Mouse (Mus musculus): Measurements from ENCODE around the gene Fam50a.

Fam50a gene

DNA sequence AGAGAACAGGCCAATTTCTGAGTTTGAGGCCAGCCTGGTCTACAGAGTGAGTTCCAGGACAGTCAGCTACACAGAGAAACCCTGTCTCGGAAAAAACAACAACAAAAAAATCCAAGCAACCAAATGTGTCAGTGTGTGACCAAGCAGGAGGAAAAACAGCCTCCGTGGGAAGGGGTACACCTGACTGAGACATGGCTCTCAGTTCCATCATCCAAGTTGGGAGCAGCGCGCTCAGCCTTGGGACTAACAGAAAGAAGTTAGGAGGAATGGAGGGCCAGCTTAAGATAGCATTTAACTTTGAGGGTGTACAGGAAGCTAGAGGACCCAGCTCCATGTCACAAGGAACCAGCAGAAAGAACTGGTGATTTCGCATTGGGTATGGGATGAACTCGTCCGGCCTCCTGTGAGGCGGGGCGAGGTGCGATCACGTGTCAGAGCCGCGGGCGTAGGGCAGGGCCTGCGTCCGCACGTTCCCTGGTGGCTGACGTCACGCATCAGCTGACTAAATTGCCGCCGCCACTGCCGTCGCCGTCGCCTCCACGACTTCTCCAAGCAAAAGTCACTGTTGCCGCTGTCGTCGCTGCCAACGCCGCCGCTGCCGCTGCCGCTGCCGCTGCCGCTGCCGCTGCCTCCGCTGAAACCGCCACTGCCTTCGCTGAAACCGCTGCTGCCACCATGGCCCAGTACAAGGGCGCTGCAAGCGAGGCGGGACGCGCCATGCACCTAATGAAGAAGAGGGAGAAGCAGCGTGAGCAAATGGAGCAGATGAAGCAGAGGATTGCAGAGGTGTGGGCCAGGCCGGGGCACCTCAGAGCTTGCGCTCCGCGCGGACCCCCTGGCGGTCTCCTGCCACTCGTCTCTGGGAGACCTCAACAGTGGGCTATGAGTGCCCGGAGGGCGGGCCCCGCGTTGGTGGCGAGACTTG is at the start of gene Fam50a:
Gene Fam50a (plus strand): TSS at position 494 of the 925 bp plus-strand sequence.
- peak; percentile 86 for DNase-seq

DNA sequence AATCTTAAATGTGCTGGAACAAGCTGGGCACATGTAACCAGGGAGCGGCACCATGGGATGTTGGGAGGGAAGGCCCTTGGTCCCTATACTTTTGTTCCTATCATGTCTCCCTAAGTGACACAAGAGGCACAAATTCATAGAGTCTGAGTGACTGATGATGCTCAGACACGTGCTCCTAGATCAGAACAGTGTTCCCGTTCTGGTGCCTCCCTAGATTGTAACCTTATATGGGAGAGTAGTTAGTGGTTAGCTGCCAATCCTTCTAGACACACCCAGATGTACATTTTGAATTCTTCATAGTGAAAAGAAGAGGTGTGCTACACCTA is 43.1 kb upstream of the Fam50a start:
- no peak for DNase-seq

DNA sequence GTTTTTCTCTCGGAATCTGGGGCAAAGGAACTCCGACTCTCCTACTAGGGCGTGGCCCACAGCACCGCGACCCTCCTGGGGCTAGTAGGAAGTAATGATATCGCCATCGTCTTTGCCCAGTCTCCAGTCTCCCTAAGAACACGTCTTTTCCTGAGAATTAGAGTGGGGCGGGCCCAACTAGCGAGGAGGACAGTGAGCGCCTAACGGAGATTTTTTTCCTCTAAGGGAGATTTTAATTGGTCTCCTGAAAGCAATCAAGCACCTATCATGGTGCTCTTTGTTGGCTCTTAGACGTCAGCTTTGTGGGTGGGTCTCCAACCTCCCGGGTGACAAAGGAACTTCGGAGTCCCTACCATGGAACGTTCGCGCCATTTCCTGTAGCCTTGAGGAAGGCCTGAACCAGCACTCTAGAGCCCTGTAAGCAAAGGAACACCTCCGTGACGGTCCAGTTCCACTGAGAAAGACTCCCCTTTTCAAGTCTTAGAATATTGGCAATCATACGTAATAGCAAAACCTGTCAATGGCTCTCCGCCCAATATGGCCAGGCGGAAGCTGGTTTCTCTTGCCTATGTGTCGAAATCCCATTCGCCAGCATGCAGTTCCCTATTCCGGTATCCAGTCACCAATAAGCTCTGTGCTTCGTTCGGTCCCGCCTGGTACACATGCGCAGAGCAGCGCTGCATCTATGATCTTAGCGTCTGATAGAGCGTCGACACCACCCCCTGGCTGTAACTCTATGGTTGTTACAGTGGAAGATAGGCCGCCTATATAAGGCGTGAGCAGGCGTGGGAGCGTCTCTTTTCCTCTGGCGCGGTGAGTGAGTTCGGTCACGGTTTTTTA is 42.6 kb upstream of the Fam50a start, which contains the start of gene Rpl10:
Gene Rpl10 (plus strand): TSS at position 751 of the 840 bp plus-strand sequence.
- peak; percentile 89 for DNase-seq

DNA sequence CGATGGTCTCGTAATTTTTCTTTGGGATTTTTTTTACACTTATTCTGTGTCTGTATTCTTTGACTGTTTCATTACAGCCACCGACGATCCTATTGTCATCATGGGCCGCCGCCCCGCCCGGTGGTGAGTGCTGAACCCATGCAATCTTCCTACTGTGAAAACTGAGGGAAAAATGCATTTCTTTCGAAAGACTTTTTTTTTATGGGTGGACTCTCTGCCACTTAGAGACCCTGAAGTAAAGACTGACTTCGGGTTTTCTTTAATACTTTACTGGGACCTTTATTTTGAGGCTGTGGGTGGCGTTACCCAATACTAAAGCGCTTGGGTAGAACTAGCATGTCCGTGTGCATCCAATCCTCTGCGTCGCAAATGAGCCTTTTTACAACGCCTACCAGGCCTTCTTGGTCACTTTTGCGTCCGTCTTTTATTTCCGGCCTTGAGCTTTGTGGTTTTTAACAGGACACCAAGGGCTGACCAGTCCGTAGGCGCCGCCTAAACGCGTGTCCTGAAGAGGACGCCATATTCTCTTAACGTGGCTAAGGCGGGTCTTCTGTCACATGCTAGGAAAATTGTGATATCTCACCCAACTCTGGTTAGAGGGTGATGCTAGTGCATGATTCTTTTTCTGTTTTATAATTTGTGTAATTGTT is 41.8 kb upstream of the Fam50a start:
- DNase-seq, result peak; percentile 17

DNA sequence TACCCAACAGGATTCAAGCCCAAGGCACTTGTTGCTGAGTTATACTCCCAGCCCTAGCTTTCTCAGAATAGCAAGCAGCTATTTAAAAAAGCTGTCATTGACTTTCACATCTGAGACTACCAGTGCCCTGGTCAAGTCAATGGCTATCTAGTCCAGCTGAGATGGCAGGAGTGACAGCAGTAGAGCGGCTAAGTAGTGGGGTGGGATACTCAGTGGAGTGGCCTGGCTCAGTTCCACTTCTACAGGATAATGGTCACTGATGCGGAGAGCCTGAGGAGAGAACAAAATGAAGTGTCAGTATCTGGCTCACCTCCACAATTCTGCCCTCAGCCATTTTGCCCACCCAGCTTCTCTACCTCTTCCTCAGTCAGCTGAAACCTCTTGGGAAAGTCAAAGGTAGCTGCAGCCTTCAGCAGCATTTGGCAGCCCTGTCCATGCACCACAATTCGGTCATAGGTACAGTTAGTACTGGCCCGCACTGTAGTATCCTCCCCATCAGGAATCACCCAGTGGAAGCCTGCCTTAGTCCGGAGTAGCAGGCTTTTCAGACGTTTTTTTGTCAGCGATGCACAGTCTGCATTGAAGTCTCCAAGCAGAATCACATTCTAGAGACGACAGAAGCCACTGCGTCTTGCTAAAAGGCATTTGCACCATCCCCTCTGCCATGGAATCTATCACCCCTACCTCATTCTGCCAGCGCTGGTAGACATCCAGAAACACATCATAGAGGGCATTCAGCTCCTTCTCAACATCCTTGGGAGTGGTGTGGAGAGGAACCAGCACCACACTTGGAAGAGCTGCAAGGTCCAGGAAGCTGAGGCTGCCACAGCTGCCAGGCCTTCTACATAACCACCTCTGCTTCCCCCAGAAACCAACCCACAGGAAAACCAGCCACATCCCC is 39.2 kb upstream of the Fam50a start:
- no peak for DNase-seq

DNA sequence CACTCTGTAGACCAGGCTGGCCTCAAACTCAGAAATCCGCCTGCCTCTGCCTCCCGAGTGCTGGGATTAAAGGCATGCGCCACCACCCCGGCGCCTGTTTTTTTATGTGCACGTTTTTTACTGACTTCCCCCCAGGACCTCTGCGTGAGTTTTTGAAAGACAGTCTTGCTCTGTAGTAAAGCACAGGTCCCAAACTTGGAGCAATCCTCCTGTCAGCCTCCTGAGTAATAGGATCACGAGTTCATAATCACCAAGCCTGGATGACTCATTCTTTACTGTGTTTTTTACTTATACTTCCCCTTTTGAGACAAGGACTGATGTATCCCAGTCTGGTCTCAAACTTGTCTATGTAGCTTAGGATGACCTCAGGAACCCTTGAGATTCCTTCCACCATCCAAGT is 34.9 kb upstream of the Fam50a start:
- DNase-seq, result no peak

DNA sequence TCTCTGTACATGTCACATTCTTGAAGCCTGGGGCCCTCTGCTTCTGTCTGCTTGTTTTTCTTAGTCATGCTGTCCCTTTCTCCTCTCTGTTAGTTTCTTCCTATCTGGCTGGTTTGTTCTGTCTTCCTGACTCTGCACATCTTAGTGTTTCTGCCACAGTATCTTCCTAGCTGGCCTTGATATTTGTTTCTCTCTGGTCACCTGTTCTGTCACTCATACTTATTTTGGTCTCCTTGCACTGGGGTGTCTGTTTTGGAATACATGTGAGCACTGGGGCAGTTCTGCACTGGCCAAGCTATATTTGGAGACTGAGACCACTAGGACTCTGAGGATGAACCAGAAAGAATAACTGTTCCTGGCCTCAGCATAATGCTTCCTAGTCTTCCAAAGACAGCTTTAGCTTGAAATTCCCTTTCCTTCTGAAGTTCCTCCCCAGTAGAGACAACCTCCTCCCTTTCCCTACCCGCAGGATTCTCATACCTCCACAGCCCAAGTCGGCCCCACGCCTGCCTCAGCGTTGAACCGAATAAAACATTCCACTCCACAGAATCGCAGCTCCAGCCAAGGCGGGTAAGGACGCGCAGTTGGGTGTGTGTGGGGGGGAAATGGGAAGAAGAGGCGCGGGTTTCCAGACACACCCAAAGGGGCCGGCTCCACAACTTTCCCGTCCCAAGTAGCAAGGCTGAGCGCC is 31.6 kb upstream of the Fam50a start:
- no peak for DNase-seq

DNA sequence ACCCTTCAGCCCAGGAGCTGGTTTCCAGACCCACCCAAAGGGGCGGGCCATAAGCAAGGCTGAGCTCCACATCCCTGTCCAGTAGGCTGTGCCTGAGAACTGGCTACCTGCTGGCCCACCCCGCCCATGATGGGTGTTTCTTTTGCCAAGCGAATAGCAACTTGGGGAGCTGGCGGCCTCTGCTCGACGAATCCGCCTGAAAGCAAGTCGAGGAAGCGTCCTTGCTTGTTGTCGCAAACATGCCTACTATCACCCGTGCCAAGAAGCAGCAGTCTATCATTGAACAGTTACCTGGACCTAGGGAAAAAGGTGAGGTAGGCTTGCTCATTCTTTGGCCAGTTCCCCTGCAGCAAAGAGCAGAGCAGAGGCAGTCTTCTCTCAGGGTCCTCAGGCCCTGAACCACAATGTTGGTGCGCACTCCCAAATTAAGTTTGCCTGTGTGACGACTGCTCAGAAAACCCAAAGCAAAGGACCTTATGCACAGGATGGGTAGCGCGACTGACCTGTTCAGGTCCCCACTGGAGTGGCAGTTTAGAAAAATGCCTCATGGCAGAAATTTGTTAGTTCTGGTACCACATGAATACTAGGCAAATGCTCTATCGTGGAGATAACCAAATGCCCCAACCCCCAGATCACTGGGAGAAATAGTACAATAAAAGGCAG is 31.0 kb upstream of the Fam50a start, which contains the start of the genes Taz and Dnase1l1:
Gene Taz (plus strand): TSS at position 181 of the 663 bp plus-strand sequence.
Gene Dnase1l1 (minus strand): TSS at position 606 of the 663 bp plus-strand sequence.
- DNase-seq, result peak; percentile 80

DNA sequence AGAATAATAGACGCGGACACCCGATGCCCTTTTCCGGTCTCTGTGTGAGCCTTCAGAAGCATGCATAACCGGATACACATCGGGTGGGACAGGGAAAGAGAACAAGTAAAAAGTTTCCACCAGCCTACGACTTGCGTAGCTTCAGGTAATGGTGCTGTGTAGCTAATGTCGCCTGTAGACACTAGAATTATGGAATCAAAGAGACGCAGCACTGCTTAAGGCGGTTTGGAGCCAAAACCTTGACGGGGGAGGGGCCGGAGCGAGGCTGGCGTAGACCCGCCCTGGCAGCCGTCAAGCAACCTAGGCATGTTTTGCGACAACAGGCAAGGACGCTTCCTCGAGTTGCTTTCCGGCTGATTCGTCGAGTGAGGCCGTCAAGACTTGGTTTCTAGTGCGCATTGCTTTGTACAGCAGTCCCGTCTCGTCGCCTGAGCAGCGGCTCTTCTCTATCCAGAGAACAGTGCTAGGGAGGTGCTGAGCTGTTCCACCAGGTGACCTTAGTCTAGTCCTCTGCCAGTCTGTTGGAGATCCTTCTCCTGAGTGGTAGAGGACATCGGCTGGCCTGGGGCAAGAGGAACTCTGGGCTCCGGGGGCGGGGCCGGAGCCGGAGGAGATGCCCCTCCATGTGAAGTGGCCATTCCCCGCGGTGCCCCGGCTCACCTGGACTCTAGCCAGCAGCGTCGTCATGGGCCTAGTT is 30.3 kb upstream of the Fam50a start:
- DNase-seq, result peak; percentile 86

DNA sequence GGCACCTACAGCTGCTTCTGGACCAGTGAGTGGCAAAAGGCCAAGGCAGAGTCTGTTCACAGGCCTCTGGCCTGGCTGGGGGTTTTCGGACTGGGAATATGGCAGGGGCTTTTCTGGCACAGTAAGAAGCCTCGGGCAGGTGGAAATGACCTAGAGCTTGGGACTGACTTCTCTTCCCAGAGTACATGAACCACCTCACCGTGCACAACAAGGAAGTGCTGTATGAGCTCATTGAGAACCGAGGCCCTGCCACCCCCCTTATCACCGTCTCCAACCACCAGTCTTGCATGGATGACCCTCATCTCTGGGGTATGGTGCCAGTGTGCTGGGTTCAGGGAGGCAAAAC is 29.8 kb upstream of the Fam50a start:
- DNase-seq, result no peak

DNA sequence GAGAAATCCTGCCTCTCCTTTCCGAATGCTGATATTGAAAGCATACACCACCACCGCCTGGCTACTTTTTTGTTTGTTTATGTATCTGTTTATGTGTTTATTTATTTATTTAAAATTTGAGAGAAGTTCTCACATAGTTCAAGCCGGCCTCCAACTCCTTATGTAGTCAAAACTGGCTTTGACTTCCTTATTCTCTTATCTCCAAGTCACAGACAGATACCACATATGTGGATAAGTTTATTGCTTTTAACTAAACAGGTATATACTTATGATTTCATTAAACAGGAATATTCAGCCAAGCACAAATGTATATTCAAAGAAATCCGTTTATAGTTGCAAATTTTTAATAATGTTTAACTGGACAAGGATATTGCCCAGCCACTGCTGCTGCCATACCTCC is 19.4 kb upstream of the Fam50a start:
- DNase-seq, result no peak

DNA sequence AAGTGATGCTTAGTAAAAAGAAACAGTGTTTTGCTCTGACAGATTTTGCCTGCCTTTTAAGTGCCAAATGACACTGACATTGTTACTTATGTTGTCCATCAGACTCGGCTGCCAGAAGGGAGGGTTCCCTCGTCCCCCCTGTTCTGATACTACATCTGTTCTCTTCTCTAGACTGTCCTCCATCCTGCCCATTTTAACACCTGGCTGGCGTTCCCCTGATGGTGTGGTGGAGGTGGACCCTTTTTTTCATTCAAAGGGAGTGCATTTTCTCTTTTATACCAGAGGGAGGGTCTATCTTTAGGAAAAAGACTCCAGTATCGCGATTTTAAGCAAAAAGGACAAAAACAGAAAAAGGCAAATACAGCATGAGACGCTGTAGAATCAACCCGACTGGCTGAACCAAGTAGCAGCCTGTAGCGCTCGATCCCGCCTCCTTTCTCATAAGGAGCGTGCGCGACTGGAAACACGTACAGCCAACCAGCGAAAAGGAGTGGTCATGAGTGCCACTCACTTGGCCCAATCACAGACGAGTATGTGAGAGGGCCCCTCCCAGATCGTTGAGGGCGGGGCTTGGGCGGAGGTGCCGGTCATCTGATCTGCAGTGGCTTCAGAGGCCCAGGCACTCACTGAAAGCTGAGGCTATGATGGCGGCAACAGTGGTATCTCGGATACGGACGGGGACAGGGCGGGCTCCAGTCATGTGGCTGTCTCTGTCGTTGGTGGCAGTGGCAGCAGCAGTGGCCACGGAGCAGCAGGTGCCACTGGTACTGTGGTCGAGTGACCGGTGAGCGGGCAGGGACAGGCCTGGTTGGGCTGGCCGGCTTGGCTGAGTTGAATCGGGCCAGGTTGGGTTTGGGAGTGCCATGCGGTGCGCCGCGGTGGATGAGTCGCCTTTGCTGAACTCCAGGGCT is 16.0 kb upstream of the Fam50a start, which contains the start of gene Atp6ap1:
Gene Atp6ap1 (plus strand): TSS at position 560 of the 911 bp plus-strand sequence.
- peak; percentile 94 for DNase-seq

DNA sequence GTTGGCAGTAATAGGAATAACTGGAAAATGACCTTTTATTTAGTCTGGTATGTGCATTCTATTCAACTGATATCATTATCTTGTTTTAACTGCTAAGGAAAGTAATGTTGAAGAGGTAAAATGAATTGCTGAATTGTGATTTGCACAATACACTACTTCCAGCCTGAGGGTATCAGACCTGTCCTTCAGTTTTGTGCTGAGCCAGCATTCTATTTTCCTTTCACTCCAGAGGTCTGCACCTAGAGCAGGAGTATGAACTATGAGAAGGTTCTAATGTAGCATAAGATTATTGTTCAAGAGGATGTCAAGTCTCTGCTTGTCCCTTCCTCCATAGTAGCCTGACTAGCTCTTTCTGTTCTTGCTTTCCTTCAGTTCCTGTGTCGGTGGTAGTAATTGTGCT is 14.5 kb upstream of the Fam50a start:
- no peak for DNase-seq

DNA sequence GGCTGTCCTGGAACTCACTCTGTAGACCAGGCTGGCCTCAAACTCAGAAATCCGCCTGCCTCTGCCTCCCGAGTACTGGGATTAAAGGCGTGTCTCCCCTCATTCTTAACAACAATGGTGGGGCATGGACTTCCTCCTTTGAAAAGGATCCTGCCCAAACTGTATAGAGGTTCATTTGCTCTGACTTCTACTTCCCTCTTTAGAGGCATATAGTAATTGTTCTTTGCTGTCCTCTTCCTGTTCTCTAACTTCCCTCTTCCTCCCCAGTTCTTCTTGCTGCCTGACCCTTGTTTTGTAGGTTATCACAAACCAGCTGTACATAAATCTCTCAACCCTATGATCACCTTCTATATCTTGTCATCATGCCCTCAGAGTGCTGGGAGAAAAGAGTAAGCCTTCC is 13.1 kb upstream of the Fam50a start:
- DNase-seq, result no peak

DNA sequence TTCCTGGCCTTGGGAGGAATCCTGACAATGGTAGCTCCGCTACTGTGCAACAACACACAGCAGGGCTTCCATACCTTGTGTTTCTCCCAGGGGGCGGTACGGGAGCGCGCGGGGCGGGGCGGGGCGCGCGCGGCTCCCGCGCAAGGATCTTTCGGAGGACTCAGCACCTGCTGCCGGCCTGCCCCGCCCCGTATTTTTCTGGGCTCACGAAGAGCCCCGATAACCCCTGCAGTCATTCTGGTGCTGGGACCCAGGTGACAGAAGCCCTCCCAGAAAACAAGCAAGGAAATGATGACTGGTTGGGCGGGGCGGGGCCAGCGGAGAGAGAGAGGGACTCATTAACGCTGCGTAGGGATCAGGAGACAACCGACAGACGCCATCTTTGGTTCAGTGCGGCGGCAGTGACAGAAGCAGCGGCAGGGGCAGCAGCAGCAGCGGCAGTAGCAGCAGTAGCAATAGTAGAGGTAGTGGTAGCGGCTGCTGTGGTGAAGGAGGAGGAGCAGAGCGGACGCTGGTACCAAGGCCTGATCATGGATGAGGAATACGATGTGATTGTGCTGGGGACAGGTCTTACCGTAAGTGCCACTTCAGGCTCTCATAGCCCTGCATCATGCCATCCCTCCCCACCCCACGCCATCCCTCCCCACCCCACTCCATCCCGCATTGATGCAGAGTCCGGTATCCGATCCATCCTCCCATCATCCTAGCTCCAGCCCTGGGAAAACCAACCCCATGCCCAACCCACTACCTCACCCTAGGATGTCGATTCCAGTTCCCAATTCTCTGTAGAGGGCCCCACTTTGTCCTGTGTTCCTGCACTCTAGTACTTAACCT is 7.7 kb upstream of the Fam50a start, which contains the start of gene Gdi1:
Gene Gdi1 (plus strand): TSS at position 132 of the 834 bp plus-strand sequence.
- peak; percentile 74 for DNase-seq

DNA sequence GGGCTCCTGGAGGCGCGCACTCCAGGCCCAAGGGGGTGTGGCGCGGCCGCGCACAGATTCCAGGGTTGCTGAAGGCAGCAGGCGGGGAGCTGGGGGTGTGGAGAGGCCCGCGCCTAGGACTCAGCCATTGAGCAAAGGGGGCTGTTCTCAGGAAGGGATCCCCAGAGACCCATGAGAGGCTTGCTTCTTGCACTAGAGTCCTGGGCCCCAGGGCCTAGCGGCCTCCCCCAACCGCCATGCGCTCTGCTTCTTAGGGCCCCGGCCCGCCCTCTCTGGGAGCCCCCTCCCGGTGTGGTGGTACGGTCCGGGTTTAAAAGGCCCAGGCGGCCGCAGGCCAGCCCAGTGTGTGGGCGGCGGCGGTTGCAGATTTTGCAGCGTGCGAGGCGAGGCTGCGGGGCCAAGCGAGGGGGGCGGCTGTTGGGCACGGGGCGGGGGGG is 15.9 kb downstream of the Fam50a start, which contains the start of gene Plxna3:
Gene Plxna3 (plus strand): TSS at position 342 of the 437 bp plus-strand sequence.
- peak; percentile 67 for DNase-seq

DNA sequence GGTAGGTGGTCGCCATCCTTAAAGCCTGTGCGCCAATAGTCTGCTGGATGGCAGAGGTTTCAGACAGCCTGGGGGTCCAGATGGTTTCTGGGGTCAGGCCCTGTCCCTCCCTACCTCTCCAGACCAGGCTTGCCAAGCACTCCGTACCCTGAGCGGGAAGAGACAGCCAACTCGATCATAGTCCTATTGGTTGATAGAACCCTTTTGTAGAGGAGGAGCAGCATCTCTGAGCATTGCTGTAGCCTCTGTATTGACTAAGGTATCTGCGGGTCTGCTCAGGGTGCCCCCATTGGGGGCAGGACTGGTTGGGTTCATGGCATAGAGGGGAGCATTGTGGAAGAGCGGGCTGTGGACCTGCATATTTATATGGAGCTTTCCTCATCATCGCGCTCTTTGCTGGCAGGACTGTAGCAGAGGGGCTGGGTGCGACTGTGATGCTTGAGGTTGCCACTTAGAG is 16.4 kb downstream of the Fam50a start:
- no peak for DNase-seq

Data from lung, postnatal 14 days (tissue).